Mouse (Mus musculus) stomach, postnatal 0 days (tissue): ENCODE measurements around the gene Sgk1. TPM values are rescaled to one million over a fixed set of nuclear protein-coding genes. Genes with fewer than 3 reads are reported as not detected.

ENCODE experiments used
- ATAC-seq: fragments of 200-750 bp; cut with Nextera tagmentation; 2 replicates; pipeline ENCODE4 v1.8.0; 2017; ENCODE audit not compliant: low FRiP score, low TSS enrichment
- DNase-seq: peaks from one replicate; pipeline ENCODE4 v3.0.0-alpha.2; 2016; ENCODE audit warnings: low spot score
- H3K27ac ChIP-seq: fragments of 300-500 bp; sonication (generic); replicated peaks from 2 replicates; pipeline ENCODE4 v1.5.1; 2014; ENCODE audit warnings: mild to moderate bottlenecking, control low read depth
- H3K27me3 ChIP-seq: fragments of 300-500 bp; sonication (generic); 2 replicates; pipeline ENCODE4 v1.6.1; 2014; ENCODE audit warnings: low read length; ENCODE audit not compliant: control insufficient read depth, insufficient read depth
- H3K36me3 ChIP-seq: fragments of 300-500 bp; sonication (generic); 2 replicates; pipeline ENCODE4 v1.6.1; 2014; ENCODE audit warnings: low read length, mixed read lengths; ENCODE audit not compliant: control insufficient read depth, insufficient read depth
- H3K4me1 ChIP-seq: fragments of 300-500 bp; sonication (generic); replicated peaks from 2 replicates; pipeline ENCODE4 v1.6.1; 2014; ENCODE audit warnings: antibody characterized with exemption; ENCODE audit not compliant: control insufficient read depth, insufficient read depth
- H3K4me2 ChIP-seq: fragments of 300-500 bp; sonication (generic); replicated peaks from 2 replicates; pipeline ENCODE4 v1.6.1; 2014; ENCODE audit warnings: low read depth, mild to moderate bottlenecking, control low read depth, moderate library complexity
- H3K4me3 ChIP-seq: fragments of 300-500 bp; sonication (generic); 2 replicates; pipeline ENCODE4 v1.5.1; 2014; ENCODE audit warnings: low read depth, low read length, control low read depth
- H3K9ac ChIP-seq: fragments of 300-500 bp; sonication (generic); 2 replicates; pipeline ENCODE4 v1.6.1; 2014; ENCODE audit warnings: mild to moderate bottlenecking, low read length, control low read depth, mixed read lengths
- H3K9me3 ChIP-seq: fragments of 300-500 bp; sonication (generic); 2 replicates; pipeline ENCODE4 v1.6.1; 2016; ENCODE audit warnings: low read length; ENCODE audit not compliant: control insufficient read depth
- CTCF ChIP-seq: IDR thresholded peaks from 2 replicates; pipeline ENCODE4 v1.5.1; 2016; ENCODE audit warnings: antibody characterized with exemption, low read depth, mild to moderate bottlenecking, moderate library complexity
- EP300 ChIP-seq: optimal IDR thresholded peaks from 2 replicates; pipeline ENCODE3; 2016; ENCODE audit warnings: antibody characterized with exemption
- WGBS: fragments of 180-500 bp; shearing (Covaris S2); extraction: QIAGEN DNeasy Blood & Tissue Kit; methylation state at CpG from one replicate; pipeline ENCODE4 v1.1.7; 2014; 5-methylcytosine and 5-hydroxymethylcytosine counted together
- polyA plus RNA-seq: library from polyadenylated mRNA; unstranded; fragments of >200 nt; fragmentation: Nextera tagmentation; extraction: Ambion mirVana; gene quantifications from 2 replicates; pipeline ENCODE4 v1.2.1, GENCODE M21; 2015

Sgk1 gene
- polyA plus RNA-seq, 1 experiment from 2014 or later = 60.0 TPM

GRCm38 (mm10) chr10:21994431-21994914, 112.5 kb downstream of the Sgk1 start:
- peaks cover 21% of the 10 kb centered on the region; the same call in 1 of the 2 replicates for H3K36me3 ChIP-seq
- peak; percentile 97 for DNase-seq
- peak overlapping the region; percentile 92 for H3K4me2 ChIP-seq
- H3K27ac ChIP-seq = peak overlapping the region; percentile 99
- peak overlapping the region; percentile 95 for H3K9ac ChIP-seq
- peaks cover 4% of the 10 kb centered on the region; the same call in 1 of the 2 replicates for H3K4me1 ChIP-seq
- H3K27me3 ChIP-seq = no peaks in the 10 kb centered on the region
- H3K9me3 ChIP-seq = no peaks in the 10 kb centered on the region
- WGBS = 0% methylated on average over 40 of the region's 40 CpGs
- no peak; the same call in 1 of the 2 replicates for TF ChIP-seq CTCF
- peak; percentile 15 for TF ChIP-seq EP300
- ATAC-seq = peak; percentile 95
- H3K4me3 ChIP-seq = peak overlapping the region; percentile 85

- 6% methylated on average over 12 of the region's 12 CpGs for WGBS
- no peaks in the 10 kb centered on the region for H3K27me3 ChIP-seq
- H3K4me1 ChIP-seq = peaks cover 4% of the 10 kb centered on the region; the same call in 1 of the 2 replicates
- H3K9me3 ChIP-seq = no peaks in the 10 kb centered on the region
- peak overlapping the region; percentile 95 for H3K9ac ChIP-seq
- peak overlapping the region; percentile 85 for H3K4me3 ChIP-seq
- peaks cover 21% of the 10 kb centered on the region; the same call in 1 of the 2 replicates for H3K36me3 ChIP-seq
- TF ChIP-seq CTCF (peak; percentile 76), EP300 (no peak)
- H3K4me2 ChIP-seq = peak overlapping the region; percentile 92
- DNase-seq = peak; percentile 39
- no peak for ATAC-seq
- H3K27ac ChIP-seq = peak overlapping the region; percentile 99
These were observed 113.2 kb downstream of the Sgk1 start for GRCm38 (mm10) chr10:21995221-21995620.

GRCm38 (mm10) chr10:21995661-21996308, 113.8 kb downstream of the Sgk1 start:
- DNase-seq (peak; percentile 86), ATAC-seq (no peak)
- 42% methylated on average over 11 of the region's 11 CpGs for WGBS
- Histone ChIP-seq H3K27ac (peak overlapping the region; percentile 49; the same call in 1 of the 2 replicates), H3K36me3 (peaks cover 21% of the 10 kb centered on the region; the same call in 1 of the 2 replicates), H3K4me1 (peaks cover 4% of the 10 kb centered on the region; the same call in 1 of the 2 replicates), H3K4me3 (peak overlapping the region; percentile 85), H3K4me2 (peak overlapping the region; percentile 92), H3K9me3 (no peaks in the 10 kb centered on the region), H3K9ac (peak overlapping the region; percentile 41), H3K27me3 (no peaks in the 10 kb centered on the region)
- TF ChIP-seq CTCF (peak; percentile 89), EP300 (no peak)

GRCm38 (mm10) chr10:21996660-21997447, 114.9 kb downstream of the Sgk1 start:
- Histone ChIP-seq H3K4me2 (peak overlapping the region; percentile 92), H3K9ac (0 out of 2 replicates have a peak overlapping the region, but pooled peaks have one; percentile 13), H3K27me3 (no peaks in the 10 kb centered on the region), H3K27ac (no peak overlapping the region), H3K36me3 (peaks cover 21% of the 10 kb centered on the region; the same call in 1 of the 2 replicates), H3K4me1 (peaks cover 4% of the 10 kb centered on the region; the same call in 1 of the 2 replicates), H3K4me3 (peak overlapping the region; percentile 85), H3K9me3 (no peaks in the 10 kb centered on the region)
- no peak for ATAC-seq
- whole genome bisulfite sequencing = 76% methylated on average over 14 of the region's 14 CpGs
- no peak for DNase-seq
- TF ChIP-seq CTCF (no peak), EP300 (no peak)

GRCm38 (mm10) chr10:21997550-21998204, 115.7 kb downstream of the Sgk1 start:
- no peak for DNase-seq
- WGBS = 81% methylated on average over 12 of the region's 12 CpGs
- peak overlapping the region; percentile 28; the same call in 1 of the 2 replicates for H3K4me3 ChIP-seq
- H3K4me2 ChIP-seq = peak overlapping the region; percentile 92
- no peak for TF ChIP-seq EP300
- no peak for TF ChIP-seq CTCF
- H3K4me1 ChIP-seq = peaks cover 4% of the 10 kb centered on the region; the same call in 1 of the 2 replicates
- no peak for ATAC-seq
- no peaks in the 10 kb centered on the region for H3K9me3 ChIP-seq
- H3K27me3 ChIP-seq = no peaks in the 10 kb centered on the region
- no peak overlapping the region for H3K27ac ChIP-seq
- peaks cover 21% of the 10 kb centered on the region; the same call in 1 of the 2 replicates for H3K36me3 ChIP-seq
- no peak overlapping the region for H3K9ac ChIP-seq
